Mouse (Mus musculus) bone marrow, adult 2 months (tissue): ENCODE results near the gene Cit.

Experiments used
- CTCF ChIP-seq: fragments of 200-500 bp; IDR thresholded peaks from 2 replicates; pipeline ENCODE4 v1.5.1; 2011; ENCODE audit warnings: low read length, control low read depth; ENCODE audit not compliant: control insufficient read depth, insufficient read depth
- POLR2A ChIP-seq: fragments of 200-500 bp; IDR thresholded peaks from 2 replicates; pipeline ENCODE4 v1.6.1; 2011; ENCODE audit warnings: low read depth, mild to moderate bottlenecking, control low read depth, low read length, borderline replicate concordance; ENCODE audit not compliant: control insufficient read depth

DNA sequence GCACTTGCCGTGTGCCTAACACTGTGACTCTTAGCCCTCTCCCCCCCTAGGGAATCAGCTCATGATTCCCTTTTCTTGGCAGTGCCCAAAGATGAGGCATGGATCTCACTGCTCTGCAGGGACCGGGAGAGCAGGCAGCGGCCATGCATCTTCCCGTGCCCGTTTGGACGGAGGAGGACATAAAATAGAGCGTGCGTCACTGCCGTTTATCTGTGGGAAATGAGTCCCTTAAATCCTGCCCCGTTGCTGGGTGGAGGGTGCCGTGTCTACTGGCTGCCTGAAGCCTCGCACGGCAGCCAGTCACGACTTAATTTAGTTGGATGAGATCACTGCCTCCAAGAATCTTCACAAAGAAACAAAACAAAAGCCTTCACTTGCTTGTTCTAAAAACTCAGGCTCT is 110.1 kb downstream of the Cit start:
- no peak for TF ChIP-seq CTCF
- TF ChIP-seq POLR2A: no peak
